Mouse (Mus musculus) CH12.LX (cell line): ENCODE measurements around the gene Gab1. TPM values are rescaled to one million over a fixed set of nuclear protein-coding genes. Genes with fewer than 3 reads are reported as not detected.

ENCODE experiments used
- DNase-seq: peaks from one replicate; pipeline ENCODE4 v3.0.0-alpha.2; 2013; ENCODE audit errors: extremely low read depth
- H3K27ac ChIP-seq: 2 replicates; pipeline ENCODE4 v1.5.1; 2012; ENCODE audit warnings: low read depth, mild to moderate bottlenecking, control low read depth, moderate library complexity; ENCODE audit not compliant: insufficient read depth
- H3K27me3 ChIP-seq: replicated peaks from 2 replicates; pipeline ENCODE3; 2012; ENCODE audit warnings: inconsistent platforms
- H3K36me3 ChIP-seq, 2 experiments: replicated peaks in 1 of 2; 2 replicates each; pipeline versions ENCODE3 to v1.6.1; 2012; ENCODE audit warnings: inconsistent platforms in 1 of 2, low read length in 1 of 2, mild to moderate bottlenecking in 1 of 2, mixed read lengths in 1 of 2, moderate library complexity in 1 of 2; ENCODE audit not compliant: control insufficient read depth in 1 of 2, insufficient read depth in 1 of 2
- H3K4me1 ChIP-seq, 2 experiments: 2 replicates each; pipeline ENCODE4 v1.6.1; 2012; ENCODE audit warnings: inconsistent platforms in 1 of 2, moderate library complexity in 1 of 2; ENCODE audit not compliant: insufficient read depth in 2 of 2, control insufficient read depth in 1 of 2
- H3K4me2 ChIP-seq: 2 replicates; pipeline ENCODE4 v1.6.1; 2012; ENCODE audit warnings: low read depth, mild to moderate bottlenecking, control low read depth; ENCODE audit not compliant: poor library complexity, insufficient read depth, severe bottlenecking
- H3K4me3 ChIP-seq, 3 experiments: fragments of 150-350 bp in 1 of 3; sonication (generic) in 1 of 3; replicated peaks in 1 of 3; 2 replicates each; pipeline versions ENCODE3 to v1.5.1; 2011 to 2012; ENCODE audit warnings: low read depth in 2 of 3, low read length in 2 of 3, mild to moderate bottlenecking in 2 of 3, moderate library complexity in 2 of 3, control low read depth in 1 of 3, improper control_type of control experiment in 1 of 3, inconsistent platforms in 1 of 3, mixed read lengths in 1 of 3; ENCODE audit not compliant: poor library complexity in 1 of 3
- H3K79me2 ChIP-seq: replicated peaks from 2 replicates; pipeline ENCODE4 v1.6.1; 2012; ENCODE audit warnings: mild to moderate bottlenecking, moderate library complexity; ENCODE audit not compliant: control insufficient read depth, poor library complexity, insufficient read depth, severe bottlenecking; ENCODE audit errors: extremely low read depth
- H3K9ac ChIP-seq: 2 replicates; pipeline ENCODE4 v1.6.1; 2012; ENCODE audit warnings: low read depth, mild to moderate bottlenecking, control low read depth, moderate library complexity; ENCODE audit not compliant: insufficient read depth
- H3K9me3 ChIP-seq: replicated peaks from 2 replicates; pipeline ENCODE3; 2012; ENCODE audit warnings: low read length, inconsistent platforms, mixed read lengths
- CHD2 ChIP-seq: IDR thresholded peaks from 2 replicates; pipeline ENCODE4 v1.6.1; 2011; ENCODE audit warnings: low read length, improper control_type of control experiment
- CTCF ChIP-seq, 2 experiments: IDR thresholded peaks in 1 of 2; conservative IDR thresholded peaks in 1 of 2; 2 replicates each; pipeline ENCODE4 v1.5.1; 2011 to 2012; ENCODE audit warnings: low read depth in 2 of 2, low read length in 2 of 2, improper control_type of control experiment in 1 of 2, inconsistent platforms in 1 of 2, mild to moderate bottlenecking in 1 of 2, moderate library complexity in 1 of 2
- E2F4 ChIP-seq: IDR thresholded peaks from 2 replicates; pipeline ENCODE4 v1.6.1; 2011; ENCODE audit warnings: low read depth, low read length, improper control_type of control experiment; ENCODE audit not compliant: insufficient replicate concordance
- ELF1 ChIP-seq: IDR thresholded peaks from 2 replicates; pipeline ENCODE4 v1.6.1; 2014; ENCODE audit warnings: low read depth, mild to moderate bottlenecking, inconsistent platforms, low read length, improper control_type of control experiment
- GABPA ChIP-seq: IDR thresholded peaks from 2 replicates; pipeline ENCODE4 v1.6.1; 2012; ENCODE audit warnings: low read depth, low read length, improper control_type of control experiment, inconsistent platforms; ENCODE audit not compliant: insufficient replicate concordance
- IRF4 ChIP-seq: IDR thresholded peaks from 2 replicates; pipeline ENCODE4 v1.6.1; 2014; ENCODE audit warnings: low read depth, mild to moderate bottlenecking, inconsistent platforms, low read length, improper control_type of control experiment
- JUN ChIP-seq: IDR thresholded peaks from 2 replicates; pipeline ENCODE4 v1.6.1; 2011; ENCODE audit warnings: low read depth, mild to moderate bottlenecking, low read length, improper control_type of control experiment, moderate library complexity; ENCODE audit not compliant: insufficient read depth
- KAT2A ChIP-seq: IDR thresholded peaks from 2 replicates; pipeline ENCODE4 v1.6.1; 2012; ENCODE audit warnings: low read length, improper control_type of control experiment, inconsistent platforms; ENCODE audit not compliant: insufficient replicate concordance
- MAFK ChIP-seq: IDR thresholded peaks from 2 replicates; pipeline ENCODE4 v1.6.1; 2011; ENCODE audit warnings: low read length, improper control_type of control experiment; ENCODE audit not compliant: insufficient replicate concordance
- MAX ChIP-seq: IDR thresholded peaks from 2 replicates; pipeline ENCODE4 v1.6.1; 2011; ENCODE audit warnings: low read length, improper control_type of control experiment
- MAZ ChIP-seq: IDR thresholded peaks from 2 replicates; pipeline ENCODE4 v1.6.1; 2012; ENCODE audit warnings: low read depth, mild to moderate bottlenecking, inconsistent platforms, low read length, improper control_type of control experiment, moderate library complexity
- MEF2A ChIP-seq: IDR thresholded peaks from 2 replicates; pipeline ENCODE4 v1.6.1; 2014; ENCODE audit warnings: low read depth, mild to moderate bottlenecking, inconsistent platforms, low read length, improper control_type of control experiment, borderline replicate concordance
- MYC ChIP-seq: IDR thresholded peaks from 2 replicates; pipeline ENCODE4 v1.6.1; 2011; ENCODE audit warnings: low read depth, mild to moderate bottlenecking, improper control_type of control experiment, low read length
- NELFE ChIP-seq: IDR thresholded peaks from 2 replicates; pipeline ENCODE4 v1.6.1; 2011; ENCODE audit warnings: low read depth, low read length, improper control_type of control experiment
- NRF1 ChIP-seq: IDR thresholded peaks from 2 replicates; pipeline ENCODE4 v1.6.1; 2014; ENCODE audit warnings: low read depth, mild to moderate bottlenecking, inconsistent platforms, low read length, improper control_type of control experiment, moderate library complexity
- PAX5 ChIP-seq: IDR thresholded peaks from 2 replicates; pipeline ENCODE4 v1.6.1; 2012; ENCODE audit warnings: low read length, inconsistent platforms, mixed read lengths
- POLR2A ChIP-seq: IDR thresholded peaks from 2 replicates; pipeline ENCODE4 v1.6.1; 2011; ENCODE audit warnings: low read depth, mild to moderate bottlenecking, improper control_type of control experiment, low read length
- POLR2AphosphoS2 ChIP-seq: IDR thresholded peaks from 2 replicates; pipeline ENCODE4 v1.6.1; 2011; ENCODE audit warnings: low read depth, low read length, improper control_type of control experiment
- RAD21 ChIP-seq: IDR thresholded peaks from 2 replicates; pipeline ENCODE4 v1.6.1; 2011; ENCODE audit warnings: low read depth, mild to moderate bottlenecking, low read length, improper control_type of control experiment, moderate library complexity
- RCOR1 ChIP-seq: conservative IDR thresholded peaks from 2 replicates; pipeline ENCODE4 v1.6.1; 2012; ENCODE audit warnings: low read depth, mild to moderate bottlenecking, inconsistent platforms, low read length, improper control_type of control experiment
- SMC3 ChIP-seq: IDR thresholded peaks from 2 replicates; pipeline ENCODE4 v1.6.1; 2011; ENCODE audit warnings: low read depth, low read length, improper control_type of control experiment
- TBP ChIP-seq: conservative IDR thresholded peaks from 2 replicates; pipeline ENCODE4 v1.6.1; 2011; ENCODE audit warnings: low read depth, low read length, improper control_type of control experiment
- TCF12 ChIP-seq: IDR thresholded peaks from 2 replicates; pipeline ENCODE4 v1.6.1; 2014; ENCODE audit warnings: low read depth, mild to moderate bottlenecking, inconsistent platforms, low read length, improper control_type of control experiment
- USF1 ChIP-seq: IDR thresholded peaks from 2 replicates; pipeline ENCODE4 v1.6.1; 2014; ENCODE audit warnings: low read depth, mild to moderate bottlenecking, inconsistent platforms, low read length, improper control_type of control experiment
- ZC3H11A ChIP-seq: IDR thresholded peaks from 2 replicates; pipeline ENCODE4 v1.6.1; 2012; ENCODE audit warnings: low read depth, mild to moderate bottlenecking, inconsistent platforms, low read length, improper control_type of control experiment
- ZNF384 ChIP-seq: IDR thresholded peaks from 2 replicates; pipeline ENCODE4 v1.6.1; 2012; ENCODE audit warnings: low read depth, low read length, improper control_type of control experiment, inconsistent platforms
- dilution Hi-C: fragments of 300-500 bp; cut with MboI; formaldehyde crosslinking; loops from 2 replicates; pipeline ENCODE4 v1.14.3; 2020; ENCODE audit warnings: low sequenced_read_pairs; ENCODE audit not compliant: extremely low pct_unique_long_range_greater_than_20kb, extremely low pct_ligation_motif_present
- in situ Hi-C: fragments of 300-500 bp; cut with MboI; formaldehyde crosslinking; loops from 3 replicates; pipeline ENCODE4 v1.14.3; 2019; ENCODE audit warnings: low sequenced_read_pairs, low pct_ligation_motif_present, low pct_unique_long_range_greater_than_20kb, mixed read lengths
- polyA plus RNA-seq: library from polyadenylated mRNA; unstranded; fragments of >175 nt; gene quantifications from 2 replicates; pipeline ENCODE4 v1.2.1, GENCODE M21; 2012; ENCODE audit warnings: low read depth; ENCODE audit not compliant: insufficient read length
- total RNA-seq, 2 experiments: library from RNA; depleted of rRNA; stranded (reverse); fragments of 300-350 nt in 1 of 2; fragments of >200 nt in 1 of 2; gene quantifications; 2 replicates each; pipeline ENCODE4 v1.2.3; 2012 to 2014

Gab1 gene
- total and polyA plus RNA-seq, 3 experiments: 0.08 TPM; not detected in 2

DNA sequence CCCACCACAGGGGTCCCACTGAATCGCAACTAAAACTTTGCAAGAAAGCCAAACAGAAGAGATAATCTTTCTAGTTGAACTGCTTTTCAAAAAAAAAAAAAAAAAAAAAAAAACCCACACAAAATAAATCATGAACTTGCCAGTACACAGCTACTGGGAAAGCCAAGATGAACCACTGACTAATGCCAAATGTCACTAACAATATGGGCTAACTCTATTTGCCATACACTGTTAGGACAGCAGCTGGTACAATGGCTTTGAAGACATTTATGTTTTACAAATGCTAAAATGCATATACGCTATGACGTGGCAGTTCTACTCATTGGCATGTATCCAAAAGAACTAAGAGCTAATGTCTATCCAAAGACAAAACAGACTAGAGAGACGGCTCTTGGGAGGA, 84.2 kb downstream of the Gab1 start:
- in situ Hi-C loops: loop anchor here (25.0 kb wide), 1 partner anchor 191 kb away; no protein-coding TSS in a partner anchor

DNA sequence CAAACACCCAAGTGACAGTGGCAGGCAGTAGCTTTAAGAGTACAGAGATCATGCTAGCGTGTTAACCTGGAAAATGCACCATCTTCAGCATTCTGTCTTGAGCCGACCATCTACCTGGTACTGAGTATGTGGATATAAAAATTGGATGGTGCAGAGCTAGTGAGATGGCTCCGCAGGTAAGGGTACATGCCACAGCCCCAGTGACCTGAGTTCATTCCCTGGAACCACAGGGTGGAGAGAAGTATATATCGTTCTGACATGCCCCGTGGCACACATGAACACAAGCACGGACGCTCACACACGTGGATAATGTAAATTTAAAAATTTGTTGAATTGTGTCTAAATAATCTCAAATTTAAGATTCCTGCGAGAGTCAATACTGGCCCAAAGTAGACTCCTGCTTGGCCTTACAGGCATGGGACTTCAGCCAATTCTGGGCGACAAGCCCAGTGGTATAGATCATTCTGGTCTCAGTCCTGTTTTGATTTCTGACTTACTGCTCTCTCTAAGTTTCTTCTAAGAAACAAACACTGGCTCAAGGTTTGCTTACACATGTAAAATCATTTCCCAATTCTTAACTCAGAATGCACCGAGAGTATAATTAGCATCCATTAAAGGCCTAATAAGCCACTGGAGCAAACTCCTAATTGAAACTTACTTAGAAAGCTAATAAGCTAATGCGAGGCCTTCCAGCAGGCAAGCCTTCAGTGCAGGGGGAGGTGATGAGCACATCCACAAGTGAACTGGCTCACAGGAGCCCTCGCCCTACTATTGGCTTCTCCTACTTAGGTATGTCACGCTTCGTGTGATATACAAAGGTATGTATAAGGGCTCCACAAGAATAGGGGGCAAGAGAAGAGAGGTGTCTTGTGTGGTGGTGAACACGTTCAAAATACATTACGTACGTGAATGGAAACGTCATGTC, 85.5 kb downstream of the Gab1 start:
- no peak overlapping the region for H3K9ac ChIP-seq

More for the DNA sequence above, 84.2 kb downstream of the Gab1 start:
- TF ChIP-seq SMC3 (no peak), MAFK (no peak), TCF12 (no peak), KAT2A (no peak), TBP (no peak), IRF4 (no peak), NRF1 (no peak), ZC3H11A (no peak), USF1 (no peak), CHD2 (no peak), POLR2AphosphoS2 (no peak), MAX (no peak), PAX5 (no peak), POLR2A (no peak), NELFE (no peak), E2F4 (no peak), ZNF384 (no peak), GABPA (no peak)
- no peaks in the 10 kb centered on the region for H3K9me3 ChIP-seq
- H3K4me3 ChIP-seq: no peak overlapping the region
- H3K9ac ChIP-seq: no peak overlapping the region
- H3K27ac ChIP-seq: no peak overlapping the region
- H3K4me1 ChIP-seq: no peaks in the 10 kb centered on the region
- dilution Hi-C loops: no loop called here
- no peaks in the 10 kb centered on the region for H3K36me3 ChIP-seq
- H3K79me2 ChIP-seq: no peaks in the 10 kb centered on the region
- no peak overlapping the region for H3K4me2 ChIP-seq
- no peak for DNase-seq
- no peaks in the 10 kb centered on the region for H3K27me3 ChIP-seq

More for the DNA sequence above, 85.5 kb downstream of the Gab1 start:
- dilution Hi-C loops: no loop called here
- no peaks in the 10 kb centered on the region for H3K36me3 ChIP-seq
- H3K9me3 ChIP-seq: no peaks in the 10 kb centered on the region
- H3K4me2 ChIP-seq: no peak overlapping the region
- H3K27me3 ChIP-seq: no peaks in the 10 kb centered on the region
- H3K4me3 ChIP-seq: no peak overlapping the region
- TF ChIP-seq PAX5 (no peak), MYC (no peak), RAD21 (no peak), CTCF (conservative IDR thresholded peaks at IDR 0.05 in 1 of 2, IDR thresholded peaks at IDR 0.05 in 1 of 2; ENCODE audit: low read depth in 2 of 2, low read length in 2 of 2) (no peak), ZC3H11A (no peak), RCOR1 (no peak), ZNF384 (no peak), POLR2A (no peak), MEF2A (no peak), ELF1 (no peak), MAX (no peak), MAZ (no peak), USF1 (no peak), JUN (no peak)
- DNase-seq: no peak
- H3K27ac ChIP-seq: no peak overlapping the region
- H3K79me2 ChIP-seq: no peaks in the 10 kb centered on the region
- H3K4me1 ChIP-seq: no peaks in the 10 kb centered on the region
- in situ Hi-C loops: loop anchor here (25.0 kb wide), 1 partner anchor 192 kb away; no protein-coding TSS in a partner anchor
